Comparison of ENCODE assay signal across 24 mouse cellular contexts in the genomic region with DNA sequence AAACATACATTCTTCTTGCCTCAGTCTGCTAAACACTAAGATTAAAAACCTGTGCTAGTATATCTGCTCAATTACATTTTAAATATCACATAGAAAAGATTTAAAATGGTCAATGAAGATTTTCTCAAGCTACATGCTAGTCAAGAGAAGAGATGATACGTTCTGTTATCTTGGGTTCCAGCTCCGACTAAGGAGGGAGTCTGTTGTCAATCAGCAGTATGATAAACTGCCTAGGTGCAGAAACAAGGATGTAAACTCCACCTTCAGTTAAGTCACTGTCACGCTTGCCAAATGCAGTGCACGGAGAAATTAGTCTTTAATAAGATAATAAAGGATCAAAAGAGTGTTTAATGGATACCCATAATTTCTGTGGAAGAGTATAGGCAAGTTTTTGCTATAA.
"Had no signal": no experiment of that assay in that cellular context is flagged by ENCODE, and none has a peak within 500 bp of the region (broad histone marks: within the 10 kb centered on the region; RNA-seq: fewer than 3 reads in every experiment).

No protein-coding gene starts in this region.

- ATAC-seq: hindbrain, embryonic 16.5 days; inflammation-experienced regulatory T-cells, adult 6 months; intestine, embryonic 15.5 days had no signal

- H3K27me3 ChIP-seq: heart, embryonic 13.5 days; heart, embryonic 15.5 days; hindbrain, embryonic 12.5 days; intestine, embryonic 15.5 days; limb, embryonic 13.5 days; limb, embryonic 15.5 days; liver, embryonic 13.5 days had no signal

- H3K36me3 ChIP-seq: intestine, embryonic 15.5 days; liver, embryonic 13.5 days had no signal

- DNase-seq: gastrocnemius, adult 2 months; gastrocnemius, postnatal 10 days; gastrocnemius, postnatal 25 days; heart, adult 2 months; heart, postnatal 4 days; kidney, adult 18-20 months; kidney, adult 8-10 months; kidney, postnatal 10 days; kidney, postnatal 25 days; layer of hippocampus, adult 9-11 months; layer of hippocampus, postnatal 36 days; left cerebral cortex, postnatal 4 days; liver, embryonic 13.5 days had no signal

- H3K4me3 ChIP-seq: gastrocnemius, adult 2 months; heart, adult 2 months; heart, embryonic 13.5 days; heart, embryonic 15.5 days; hindbrain, embryonic 10.5 days; hindbrain, embryonic 12.5 days; intestine, embryonic 15.5 days; limb, embryonic 13.5 days; limb, embryonic 15.5 days; liver, embryonic 13.5 days had no signal

- H3K27ac ChIP-seq: gastrocnemius, adult 2 months; heart, adult 2 months; heart, embryonic 13.5 days; heart, embryonic 15.5 days; hindbrain, embryonic 10.5 days; hindbrain, embryonic 12.5 days; hindbrain, embryonic 14.5 days; intestine, embryonic 15.5 days; limb, embryonic 13.5 days; limb, embryonic 15.5 days; liver, embryonic 13.5 days had no signal

- H3K4me2 ChIP-seq: heart, embryonic 11.5 days; heart, embryonic 13.5 days; heart, embryonic 15.5 days; hindbrain, embryonic 12.5 days; hindbrain, embryonic 14.5 days; intestine, embryonic 15.5 days; limb, embryonic 13.5 days; limb, embryonic 15.5 days; liver, embryonic 13.5 days had no signal

- H3K9me3 ChIP-seq: heart, embryonic 13.5 days; heart, embryonic 15.5 days; hindbrain, embryonic 10.5 days; hindbrain, embryonic 12.5 days; intestine, embryonic 15.5 days; limb, embryonic 13.5 days; limb, embryonic 15.5 days; liver, embryonic 13.5 days had no signal

- H3K9ac ChIP-seq: heart, embryonic 13.5 days; heart, embryonic 15.5 days; hindbrain, embryonic 12.5 days; hindbrain, embryonic 14.5 days; intestine, embryonic 15.5 days; limb, embryonic 13.5 days; limb, embryonic 15.5 days; liver, embryonic 13.5 days had no signal

- H3K4me1 ChIP-seq: heart, embryonic 13.5 days; heart, embryonic 15.5 days; hindbrain, embryonic 10.5 days; hindbrain, embryonic 12.5 days; intestine, embryonic 15.5 days; limb, embryonic 13.5 days; limb, embryonic 15.5 days had no signal
